Mouse (Mus musculus): ENCODE measurements around the gene Mgll.

- no peak for TF ChIP-seq CTCF (IDR thresholded peaks at IDR 0.05; ENCODE audit: control insufficient read depth, insufficient read depth, low read length)
- TF ChIP-seq POLR2A (IDR thresholded peaks at IDR 0.05; ENCODE audit: borderline replicate concordance, control insufficient read depth, low read depth, low read length), result no peak
Measured at GRCm38 (mm10) chr6:88714200-88714674, 10.0 kb upstream of the Mgll start.
